Mouse (Mus musculus) urinary bladder, adult 18-20 months (tissue): ENCODE measurements around the gene Slc6a19.

Experiments used
- DNase-seq, 2 experiments: peaks; one replicate each; pipeline ENCODE4 v3.0.0; 2022; ENCODE audit warnings: low spot score in 2 of 2, mixed read lengths in 2 of 2

Gene Slc6a19

GRCm38 (mm10) chr13:73660163-73660695 is 44.4 kb downstream of the Slc6a19 start:
- no peak for DNase-seq

GRCm38 (mm10) chr13:73658953-73659352 is 45.7 kb downstream of the Slc6a19 start:
- DNase-seq: no peak

- no peak for DNase-seq
These were observed 49.7 kb downstream of the Slc6a19 start for GRCm38 (mm10) chr13:73654976-73655375.

- no peak for DNase-seq
These were observed 51.4 kb downstream of the Slc6a19 start for GRCm38 (mm10) chr13:73653266-73653665.

- DNase-seq: peak in 1 of 2 experiments; percentile 11
These were observed 58.1 kb downstream of the Slc6a19 start for GRCm38 (mm10) chr13:73646397-73647087.

GRCm38 (mm10) chr13:73641296-73641695 is 63.4 kb downstream of the Slc6a19 start:
- no peak for DNase-seq

- DNase-seq: no peak
These were observed 66.8 kb downstream of the Slc6a19 start for GRCm38 (mm10) chr13:73637826-73638225.

- DNase-seq: no peak
These were observed 72.8 kb downstream of the Slc6a19 start for GRCm38 (mm10) chr13:73631837-73632236.
